Mouse (Mus musculus): ENCODE data around the gene Fate1. TPM values are rescaled to one million over a fixed set of nuclear protein-coding genes. Genes with fewer than 3 reads are reported as not detected.

Fate1 gene
- total RNA-seq, 2 experiments from 2014 or later, result not detected

GRCm38 (mm10) chrX:72023542-72023941 lies 50.8 kb downstream of the Fate1 start:
- no peak for ATAC-seq (replicated peaks; ENCODE audit: low FRiP score, poor library complexity, severe bottlenecking)

Other genes starting within 250 kb of the Fate1 start
- 18.0 and 20.9 TPM in 2 replicates for gene Vma21, start 157.1 kb upstream of the Fate1 start, total RNA-seq (2015; ENCODE audit: low replicate concordance)
- 1.7 and 5.6 TPM in 2 replicates for gene Vma21, start 157.1 kb upstream of the Fate1 start, total RNA-seq (2017; ENCODE audit: low replicate concordance)
- not detected in 2 replicates for gene Gm1141, start 52.0 kb upstream of the Fate1 start, total RNA-seq (2015; ENCODE audit: low replicate concordance)
- not detected in 2 replicates for gene Gm1141, start 52.0 kb upstream of the Fate1 start, total RNA-seq (2017; ENCODE audit: low replicate concordance)
- gene Prrg3, start 10.4 kb upstream of the Fate1 start, total RNA-seq (2015; ENCODE audit: low replicate concordance), result not detected in 2 replicates
- gene Prrg3, start 10.4 kb upstream of the Fate1 start, total RNA-seq (2017; ENCODE audit: low replicate concordance), result not detected in 2 replicates
- gene Cnga2, start 18.9 kb downstream of the Fate1 start, total RNA-seq (2015; ENCODE audit: low replicate concordance), result not detected in 2 replicates
- gene Cnga2, start 18.9 kb downstream of the Fate1 start, total RNA-seq (2017; ENCODE audit: low replicate concordance), result not detected in 2 replicates
- gene Magea4, start 249.0 kb downstream of the Fate1 start, total RNA-seq (2015; ENCODE audit: low replicate concordance), result not detected in 2 replicates
- gene Magea4, start 249.0 kb downstream of the Fate1 start, total RNA-seq (2017; ENCODE audit: low replicate concordance), result not detected in 2 replicates